ENCODE assay signal across 28 mouse cellular contexts in genomic region chr7:127822494-127822893, GRCm38 (mm10). TPM values are rescaled to one million over a fixed set of nuclear protein-coding genes. Genes with fewer than 3 reads are reported as not detected.
DNase-seq lines count a peak whose midpoint lies in the region; ATAC-seq and TF ChIP-seq lines count a peak whose summit lies in the region.
"Had no signal": no experiment of that assay in that cellular context is flagged by ENCODE, and none has a peak within 500 bp of the region (broad histone marks: within the 10 kb centered on the region; RNA-seq: fewer than 3 reads in every experiment).

No protein-coding gene starts in this region.

- peaks cover 24% of the 10 kb centered on the region for H3K4me1 ChIP-seq in cerebellum, adult 2 months (ENCODE audit: control insufficient read depth, insufficient read depth, low read length)
- peaks cover 43% of the 10 kb centered on the region for H3K4me1 ChIP-seq in hindbrain, embryonic 13.5 days (replicated peaks)
- H3K4me1 ChIP-seq in hindbrain, embryonic 12.5 days: peaks cover 27% of the 10 kb centered on the region
- H3K4me1 ChIP-seq in midbrain, embryonic 11.5 days (ENCODE audit: control insufficient read depth, insufficient read depth, low read length): peaks cover 11% of the 10 kb centered on the region
- peaks cover 14% of the 10 kb centered on the region for H3K4me1 ChIP-seq in midbrain, postnatal 0 days (ENCODE audit: insufficient read depth, low read length)
- peaks cover 26% of the 10 kb centered on the region for H3K4me1 ChIP-seq in midbrain, embryonic 16.5 days (ENCODE audit: control insufficient read depth, insufficient read depth, low read length)
- peaks cover 19% of the 10 kb centered on the region for H3K4me1 ChIP-seq in kidney, embryonic 16.5 days (ENCODE audit: insufficient read depth, low read length)
- H3K4me1 ChIP-seq: liver, embryonic 15.5 days had no signal

- no peak overlapping the region for H3K9ac ChIP-seq in hindbrain, embryonic 13.5 days
- no peak overlapping the region for H3K9ac ChIP-seq in hindbrain, embryonic 12.5 days
- no peak overlapping the region for H3K9ac ChIP-seq in midbrain, embryonic 11.5 days (ENCODE audit: low read length)
- no peak overlapping the region for H3K9ac ChIP-seq in midbrain, postnatal 0 days (replicated peaks; ENCODE audit: low read length, poor library complexity, severe bottlenecking)
- no peak overlapping the region for H3K9ac ChIP-seq in midbrain, embryonic 16.5 days (ENCODE audit: low read depth, low read length)
- H3K9ac ChIP-seq in kidney, embryonic 16.5 days (replicated peaks; ENCODE audit: low read length): no peak overlapping the region
- H3K9ac ChIP-seq: intestine, embryonic 15.5 days; liver, embryonic 15.5 days; lung, embryonic 15.5 days had no signal

- ATAC-seq in hindbrain, embryonic 13.5 days (ENCODE audit: low FRiP score): no peak
- no peak for ATAC-seq in hindbrain, embryonic 12.5 days (ENCODE audit: low FRiP score)
- no peak for ATAC-seq in midbrain, embryonic 11.5 days (ENCODE audit: low FRiP score)
- no peak for ATAC-seq in midbrain, postnatal 0 days (ENCODE audit: low FRiP score)
- ATAC-seq in midbrain, embryonic 16.5 days: no peak
- ATAC-seq in kidney, embryonic 16.5 days (ENCODE audit: low FRiP score, low TSS enrichment): no peak
- ATAC-seq: intestine, embryonic 15.5 days had no signal

- H3K9me3 ChIP-seq in hindbrain, embryonic 13.5 days: no peaks in the 10 kb centered on the region
- no peaks in the 10 kb centered on the region for H3K9me3 ChIP-seq in hindbrain, embryonic 12.5 days (replicated peaks)
- no peaks in the 10 kb centered on the region for H3K9me3 ChIP-seq in midbrain, embryonic 11.5 days (ENCODE audit: control insufficient read depth, low read length)
- no peaks in the 10 kb centered on the region for H3K9me3 ChIP-seq in midbrain, postnatal 0 days (ENCODE audit: low read length)
- H3K9me3 ChIP-seq in midbrain, embryonic 16.5 days (replicated peaks; ENCODE audit: control insufficient read depth, low read length, poor library complexity, severe bottlenecking): no peaks in the 10 kb centered on the region
- no peaks in the 10 kb centered on the region for H3K9me3 ChIP-seq in kidney, embryonic 16.5 days (ENCODE audit: low read length)
- H3K9me3 ChIP-seq: forebrain, embryonic 10.5 days; heart, embryonic 10.5 days; intestine, embryonic 15.5 days; liver, embryonic 15.5 days; lung, embryonic 15.5 days; neural tube, embryonic 12.5 days had no signal

- 46% methylated on average over 3 of the region's 3 CpGs for whole genome bisulfite sequencing in cerebellum, adult 2 months
- WGBS in hindbrain, embryonic 13.5 days: 90% methylated on average over 3 of the region's 3 CpGs
- 92% methylated on average over 3 of the region's 3 CpGs for WGBS in hindbrain, embryonic 12.5 days
- 86% methylated on average over 3 of the region's 3 CpGs for WGBS in midbrain, embryonic 11.5 days
- 94% methylated on average over 3 of the region's 3 CpGs for WGBS in midbrain, postnatal 0 days
- 90% methylated on average over 3 of the region's 3 CpGs for WGBS in midbrain, embryonic 16.5 days
- 73% methylated on average over 3 of the region's 3 CpGs for WGBS in kidney, embryonic 16.5 days

- peak overlapping the region; percentile 94 for H3K4me3 ChIP-seq in cerebellum, adult 2 months (replicated peaks; ENCODE audit: insufficient read depth, low read depth, low read length)
- peak overlapping the region; percentile 72; the same call in 1 of the 2 replicates for H3K4me3 ChIP-seq in hindbrain, embryonic 13.5 days
- H3K4me3 ChIP-seq in hindbrain, embryonic 12.5 days: no peak overlapping the region
- no peak overlapping the region for H3K4me3 ChIP-seq in midbrain, embryonic 11.5 days (ENCODE audit: low read depth, low read length)
- H3K4me3 ChIP-seq in midbrain, postnatal 0 days (ENCODE audit: low read depth, low read length): no peak overlapping the region
- no peak overlapping the region for H3K4me3 ChIP-seq in midbrain, embryonic 16.5 days (ENCODE audit: low read depth, low read length)
- no peak overlapping the region for H3K4me3 ChIP-seq in kidney, embryonic 16.5 days (ENCODE audit: low read length)
- H3K4me3 ChIP-seq: intestine, embryonic 15.5 days; liver, embryonic 15.5 days; lung, embryonic 15.5 days; megakaryocyte, embryonic 14.5 days had no signal

- H3K4me2 ChIP-seq in hindbrain, embryonic 13.5 days: peak overlapping the region; percentile 80; the same call in 1 of the 2 replicates
- no peak overlapping the region for H3K4me2 ChIP-seq in hindbrain, embryonic 12.5 days (replicated peaks)
- no peak overlapping the region for H3K4me2 ChIP-seq in midbrain, embryonic 11.5 days
- H3K4me2 ChIP-seq in midbrain, postnatal 0 days (ENCODE audit: low read depth, low read length, poor library complexity, severe bottlenecking): no peak overlapping the region; the same call in 1 of the 2 replicates
- H3K4me2 ChIP-seq in midbrain, embryonic 16.5 days (ENCODE audit: low read length): peak overlapping the region; percentile 89; the same call in 1 of the 2 replicates
- H3K4me2 ChIP-seq in kidney, embryonic 16.5 days (replicated peaks; ENCODE audit: low read depth, low read length): no peak overlapping the region
- H3K4me2 ChIP-seq: liver, embryonic 15.5 days; lung, embryonic 15.5 days had no signal

- no peak for TF ChIP-seq POLR2A in cerebellum, adult 2 months (IDR thresholded peaks at IDR 0.05; ENCODE audit: borderline replicate concordance, insufficient read depth, low read length)

- TF ChIP-seq CTCF in cerebellum, adult 2 months (IDR thresholded peaks at IDR 0.05; ENCODE audit: borderline replicate concordance, insufficient read depth, low read depth, low read length): no peak
- no peak for TF ChIP-seq CTCF in midbrain, postnatal 0 days (IDR thresholded peaks at IDR 0.05)

- no peaks in the 10 kb centered on the region for H3K27me3 ChIP-seq in cerebellum, adult 2 months (ENCODE audit: control insufficient read depth, insufficient read depth, low read length)
- H3K27me3 ChIP-seq in hindbrain, embryonic 13.5 days: no peaks in the 10 kb centered on the region
- no peaks in the 10 kb centered on the region for H3K27me3 ChIP-seq in hindbrain, embryonic 12.5 days
- H3K27me3 ChIP-seq in midbrain, embryonic 11.5 days (ENCODE audit: control insufficient read depth, insufficient read depth, low read length): no peaks in the 10 kb centered on the region
- H3K27me3 ChIP-seq in midbrain, postnatal 0 days (ENCODE audit: insufficient read depth, low read length): no peaks in the 10 kb centered on the region
- no peaks in the 10 kb centered on the region for H3K27me3 ChIP-seq in midbrain, embryonic 16.5 days (ENCODE audit: control insufficient read depth, insufficient read depth, low read depth, low read length)
- H3K27me3 ChIP-seq in kidney, embryonic 16.5 days (ENCODE audit: insufficient read depth, low read length): no peaks in the 10 kb centered on the region
- H3K27me3 ChIP-seq: intestine, embryonic 15.5 days; lung, embryonic 15.5 days; neural tube, embryonic 12.5 days had no signal

- peaks cover 10% of the 10 kb centered on the region for H3K36me3 ChIP-seq in hindbrain, embryonic 13.5 days
- H3K36me3 ChIP-seq in hindbrain, embryonic 12.5 days: 0 out of 2 replicates have a peak, but pooled peaks cover 6% of the 10 kb centered on the region
- H3K36me3 ChIP-seq in midbrain, embryonic 11.5 days (ENCODE audit: control insufficient read depth, insufficient read depth, low read length): no peaks in the 10 kb centered on the region
- H3K36me3 ChIP-seq in midbrain, postnatal 0 days (ENCODE audit: insufficient read depth, low read length): peaks cover 4% of the 10 kb centered on the region; the same call in 1 of the 2 replicates
- H3K36me3 ChIP-seq in midbrain, embryonic 16.5 days (ENCODE audit: control insufficient read depth, insufficient read depth, low read length): no peaks in the 10 kb centered on the region
- H3K36me3 ChIP-seq in kidney, embryonic 16.5 days (ENCODE audit: insufficient read depth, low read length): no peaks in the 10 kb centered on the region
- H3K36me3 ChIP-seq: heart, embryonic 10.5 days; intestine, embryonic 15.5 days; liver, embryonic 15.5 days; lung, embryonic 15.5 days had no signal

- H3K27ac ChIP-seq in cerebellum, adult 2 months (ENCODE audit: insufficient read depth, low read length): peak overlapping the region; percentile 89; the same call in 1 of the 2 replicates
- 0 out of 2 replicates have a peak overlapping the region, but pooled peaks have one; percentile 24 for H3K27ac ChIP-seq in hindbrain, embryonic 13.5 days
- no peak overlapping the region for H3K27ac ChIP-seq in hindbrain, embryonic 12.5 days
- no peak overlapping the region for H3K27ac ChIP-seq in midbrain, embryonic 11.5 days (ENCODE audit: low read depth, low read length)
- no peak overlapping the region for H3K27ac ChIP-seq in midbrain, postnatal 0 days (ENCODE audit: low read depth, low read length)
- no peak overlapping the region for H3K27ac ChIP-seq in midbrain, embryonic 16.5 days (ENCODE audit: low read length)
- H3K27ac ChIP-seq in kidney, embryonic 16.5 days (ENCODE audit: low read length): no peak overlapping the region
- H3K27ac ChIP-seq: forebrain, embryonic 10.5 days; heart, embryonic 10.5 days; intestine, embryonic 15.5 days; liver, embryonic 15.5 days; lung, embryonic 15.5 days; neural tube, embryonic 12.5 days had no signal

- no peak for DNase-seq in cerebellum, adult 2 months
- DNase-seq in cerebellum, postnatal 14 days: no peak
- peak; percentile 73 for DNase-seq in midbrain, embryonic 11.5 days (ENCODE audit: low spot score, missing footprints)
- no peak for DNase-seq in midbrain, postnatal 0 days (ENCODE audit: low spot score)
- DNase-seq: adrenal gland, postnatal 14 days; gastrocnemius, postnatal 10 days; heart, postnatal 4 days; kidney, adult 8-10 months; kidney, postnatal 14 days; layer of hippocampus, postnatal 36 days; lung, postnatal 36 days; thymus, postnatal 14 days had no signal

RNA-seq across cellular contexts. Expression of gene Stx4a, which starts 1.6 kb away (rescaled TPM):
- polyA plus RNA-seq in cerebellum, adult 2 months (2012; rRNA removed): 127 and 153 TPM in 2 replicates
- polyA plus RNA-seq in hindbrain, embryonic 13.5 days (2015; fragmentation: Nextera tagmentation; extraction: Ambion mirVana): 22.2 and 24.3 TPM in 2 replicates
- polyA plus RNA-seq in hindbrain, embryonic 12.5 days (2016; fragmentation: Nextera tagmentation; extraction: Ambion mirVana): 28.1 and 32.1 TPM in 2 replicates
- 10.1 and 12.2 TPM in 2 replicates for polyA plus RNA-seq in midbrain, embryonic 11.5 days (2014; fragmentation: Nextera tagmentation; extraction: Ambion mirVana)
- total RNA-seq in midbrain, postnatal 0 days (2014; rRNA removed): 6.7 and 7.1 TPM in 2 replicates
- polyA plus RNA-seq in midbrain, postnatal 0 days (2015; fragmentation: Nextera tagmentation; extraction: Ambion mirVana): 20.0 and 20.7 TPM in 2 replicates
- 18.3 and 19.7 TPM in 2 replicates for polyA plus RNA-seq in midbrain, embryonic 16.5 days (2015; fragmentation: Nextera tagmentation; extraction: Ambion mirVana)
- 44.6 and 48.0 TPM in 2 replicates for polyA plus RNA-seq in kidney, embryonic 16.5 days (2015; fragmentation: Nextera tagmentation; extraction: Ambion mirVana)

RNA-seq across cellular contexts. Expression of gene Stx1b, which starts 1.9 kb away (rescaled TPM):
- 452 and 453 TPM in 2 replicates for polyA plus RNA-seq in cerebellum, adult 2 months (2012; rRNA removed)
- polyA plus RNA-seq in hindbrain, embryonic 13.5 days (2015; fragmentation: Nextera tagmentation; extraction: Ambion mirVana): 38.7 and 40.9 TPM in 2 replicates
- 20.0 and 20.5 TPM in 2 replicates for polyA plus RNA-seq in hindbrain, embryonic 12.5 days (2016; fragmentation: Nextera tagmentation; extraction: Ambion mirVana)
- 6.9 and 8.4 TPM in 2 replicates for polyA plus RNA-seq in midbrain, embryonic 11.5 days (2014; fragmentation: Nextera tagmentation; extraction: Ambion mirVana)
- 83.6 and 88.9 TPM in 2 replicates for total RNA-seq in midbrain, postnatal 0 days (2014; rRNA removed)
- polyA plus RNA-seq in midbrain, postnatal 0 days (2015; fragmentation: Nextera tagmentation; extraction: Ambion mirVana): 83.9 and 87.1 TPM in 2 replicates
- 66.5 and 82.2 TPM in 2 replicates for polyA plus RNA-seq in midbrain, embryonic 16.5 days (2015; fragmentation: Nextera tagmentation; extraction: Ambion mirVana)
- polyA plus RNA-seq in kidney, embryonic 16.5 days (2015; fragmentation: Nextera tagmentation; extraction: Ambion mirVana): 3.6 and 4.4 TPM in 2 replicates

RNA-seq across cellular contexts. Expression of gene Hsd3b7, which starts 22.1 kb away (rescaled TPM):
- polyA plus RNA-seq in cerebellum, adult 2 months (2012; rRNA removed): 30.4 and 39.6 TPM in 2 replicates
- 9.6 TPM in 2 replicates for polyA plus RNA-seq in hindbrain, embryonic 13.5 days (2015; fragmentation: Nextera tagmentation; extraction: Ambion mirVana)
- polyA plus RNA-seq in hindbrain, embryonic 12.5 days (2016; fragmentation: Nextera tagmentation; extraction: Ambion mirVana): 8.6 and 8.8 TPM in 2 replicates
- 7.9 and 8.2 TPM in 2 replicates for polyA plus RNA-seq in midbrain, embryonic 11.5 days (2014; fragmentation: Nextera tagmentation; extraction: Ambion mirVana)
- total RNA-seq in midbrain, postnatal 0 days (2014; rRNA removed): 7.1 and 12.8 TPM in 2 replicates
- 8.6 and 11.3 TPM in 2 replicates for polyA plus RNA-seq in midbrain, postnatal 0 days (2015; fragmentation: Nextera tagmentation; extraction: Ambion mirVana)
- polyA plus RNA-seq in midbrain, embryonic 16.5 days (2015; fragmentation: Nextera tagmentation; extraction: Ambion mirVana): 8.4 and 10.3 TPM in 2 replicates
- 28.2 and 33.2 TPM in 2 replicates for polyA plus RNA-seq in kidney, embryonic 16.5 days (2015; fragmentation: Nextera tagmentation; extraction: Ambion mirVana)

RNA-seq across cellular contexts. Expression of gene Gm49388, which starts 37.1 kb away (rescaled TPM):
- 0.46 and 0.47 TPM in 2 replicates for polyA plus RNA-seq in cerebellum, adult 2 months (2012; rRNA removed)
- not detected in 2 replicates for polyA plus RNA-seq in hindbrain, embryonic 13.5 days (2015; fragmentation: Nextera tagmentation; extraction: Ambion mirVana)
- not detected in 2 replicates for polyA plus RNA-seq in hindbrain, embryonic 12.5 days (2016; fragmentation: Nextera tagmentation; extraction: Ambion mirVana)
- not detected in 2 replicates for polyA plus RNA-seq in midbrain, embryonic 11.5 days (2014; fragmentation: Nextera tagmentation; extraction: Ambion mirVana)
- not detected in 2 replicates for total RNA-seq in midbrain, postnatal 0 days (2014; rRNA removed)
- not detected in 2 replicates for polyA plus RNA-seq in midbrain, postnatal 0 days (2015; fragmentation: Nextera tagmentation; extraction: Ambion mirVana)
- not detected in 2 replicates for polyA plus RNA-seq in midbrain, embryonic 16.5 days (2015; fragmentation: Nextera tagmentation; extraction: Ambion mirVana)
- not detected in 2 replicates for polyA plus RNA-seq in kidney, embryonic 16.5 days (2015; fragmentation: Nextera tagmentation; extraction: Ambion mirVana)
- polyA plus RNA-seq: brain, embryonic 14.5 days; forebrain, embryonic 10.5 days; frontal cortex, adult 2 months; heart, embryonic 10.5 days; heart, embryonic 16.5 days; intestine, embryonic 15.5 days; liver, embryonic 15.5 days; lung, embryonic 15.5 days; neural tube, embryonic 12.5 days; spleen, adult 2 months; stomach, embryonic 14.5 days had no signal

RNA-seq across cellular contexts. Expression of gene Setd1a, which starts 46.0 kb away (rescaled TPM):
- polyA plus RNA-seq in cerebellum, adult 2 months (2012; rRNA removed): 23.1 and 25.5 TPM in 2 replicates
- 17.8 and 20.9 TPM in 2 replicates for polyA plus RNA-seq in hindbrain, embryonic 13.5 days (2015; fragmentation: Nextera tagmentation; extraction: Ambion mirVana)
- 19.8 and 23.4 TPM in 2 replicates for polyA plus RNA-seq in hindbrain, embryonic 12.5 days (2016; fragmentation: Nextera tagmentation; extraction: Ambion mirVana)
- 19.0 and 22.1 TPM in 2 replicates for polyA plus RNA-seq in midbrain, embryonic 11.5 days (2014; fragmentation: Nextera tagmentation; extraction: Ambion mirVana)
- total RNA-seq in midbrain, postnatal 0 days (2014; rRNA removed): 18.0 and 19.8 TPM in 2 replicates
- 12.7 and 16.4 TPM in 2 replicates for polyA plus RNA-seq in midbrain, postnatal 0 days (2015; fragmentation: Nextera tagmentation; extraction: Ambion mirVana)
- 12.8 and 18.0 TPM in 2 replicates for polyA plus RNA-seq in midbrain, embryonic 16.5 days (2015; fragmentation: Nextera tagmentation; extraction: Ambion mirVana)
- polyA plus RNA-seq in kidney, embryonic 16.5 days (2015; fragmentation: Nextera tagmentation; extraction: Ambion mirVana): 18.9 and 19.4 TPM in 2 replicates

Comparison
In these comparisons a context has a peak if more than half of its experiments do, and no peak if none do; other contexts are left out.
1. H3K27ac ChIP-seq: peak in cerebellum, adult 2 months (single experiment) and hindbrain, embryonic 13.5 days (single experiment); none in hindbrain, embryonic 12.5 days (single experiment), midbrain, embryonic 11.5 days (single experiment), midbrain, postnatal 0 days (single experiment), midbrain, embryonic 16.5 days (single experiment) and kidney, embryonic 16.5 days (single experiment).
2. H3K4me3 ChIP-seq: peak in cerebellum, adult 2 months (single experiment) and hindbrain, embryonic 13.5 days (single experiment); none in hindbrain, embryonic 12.5 days (single experiment), midbrain, embryonic 11.5 days (single experiment), midbrain, postnatal 0 days (single experiment), midbrain, embryonic 16.5 days (single experiment) and kidney, embryonic 16.5 days (single experiment).
3. H3K4me2 ChIP-seq: peak in hindbrain, embryonic 13.5 days (single experiment) and midbrain, embryonic 16.5 days (single experiment); none in hindbrain, embryonic 12.5 days (single experiment), midbrain, embryonic 11.5 days (single experiment), midbrain, postnatal 0 days (single experiment) and kidney, embryonic 16.5 days (single experiment).